Mouse (Mus musculus) thymus, adult 18-20 months (tissue): ENCODE measurements around the gene Ptrh1.

Experiments used
- DNase-seq, 2 experiments: peaks; one replicate each; pipeline ENCODE4 v3.0.0; 2022; ENCODE audit warnings: mixed read lengths in 2 of 2

The Ptrh1 gene

GRCm38 (mm10) chr2:32757056-32757845, 18.3 kb upstream of the Ptrh1 start, which contains the start of gene Tor2a:
Tor2a (plus strand) TSS chr2:32757234.
- peak; percentile 98 for DNase-seq

GRCm38 (mm10) chr2:32758503-32758902, 17.1 kb upstream of the Ptrh1 start:
- no peak for DNase-seq

DNA sequence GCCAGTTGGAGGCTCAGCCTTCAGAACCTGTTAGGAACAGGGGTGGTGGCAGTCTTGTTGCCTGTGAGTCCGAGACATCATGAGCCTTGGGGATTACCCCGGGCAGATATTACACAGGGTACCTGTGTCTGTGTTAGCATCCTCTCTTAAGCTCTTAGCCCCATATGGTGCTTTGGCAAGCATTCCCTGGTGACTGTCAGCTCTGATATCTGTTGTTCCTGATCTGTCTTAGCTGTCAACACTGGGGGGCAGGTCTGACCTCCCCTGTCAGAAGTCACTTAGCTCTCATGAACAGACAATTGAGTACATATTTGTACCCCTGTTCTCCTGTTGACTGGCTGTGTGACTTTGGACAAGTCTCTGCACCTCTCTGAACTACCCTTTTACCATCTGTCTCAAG, 16.6 kb upstream of the Ptrh1 start:
- DNase-seq: no peak

DNA sequence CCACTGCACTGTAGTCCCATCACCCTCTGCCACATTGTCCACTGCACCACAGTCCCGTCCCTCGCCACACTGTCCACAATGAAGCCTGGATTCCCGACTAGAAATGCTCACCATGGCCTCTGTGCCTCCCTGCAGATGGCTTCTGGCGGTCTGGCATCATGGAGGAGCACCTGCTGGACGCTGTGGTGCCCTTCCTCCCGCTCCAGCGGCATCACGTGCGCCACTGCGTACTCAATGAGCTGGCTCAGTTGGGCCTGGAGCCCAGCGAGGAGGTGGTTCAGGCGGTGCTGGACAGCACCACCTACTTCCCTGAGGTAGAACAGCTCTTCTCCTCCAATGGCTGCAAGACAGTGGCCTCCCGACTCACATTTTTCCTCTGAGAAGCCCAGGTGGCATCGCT, 14.2 kb upstream of the Ptrh1 start:
- no peak for DNase-seq

DNA sequence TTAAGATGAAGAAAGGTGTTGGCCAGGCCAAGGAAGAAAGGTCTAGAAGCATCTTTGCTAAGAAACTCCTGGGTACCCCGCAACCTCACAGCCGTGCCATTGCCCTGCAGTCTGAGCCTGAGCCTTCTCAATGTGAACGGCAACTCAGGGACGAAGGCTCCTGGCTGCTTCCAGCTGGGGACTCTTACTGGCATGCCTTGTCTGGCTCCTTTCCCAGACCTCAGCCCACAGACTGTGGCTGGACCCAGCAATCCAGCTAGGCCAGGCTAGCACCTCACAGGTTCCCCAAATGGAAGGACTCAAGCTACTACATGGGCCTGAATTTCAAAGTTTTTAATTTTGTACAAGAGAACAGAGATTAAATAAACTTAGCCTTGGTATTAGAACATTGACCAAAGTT, 13.7 kb upstream of the Ptrh1 start:
- DNase-seq: no peak

DNA sequence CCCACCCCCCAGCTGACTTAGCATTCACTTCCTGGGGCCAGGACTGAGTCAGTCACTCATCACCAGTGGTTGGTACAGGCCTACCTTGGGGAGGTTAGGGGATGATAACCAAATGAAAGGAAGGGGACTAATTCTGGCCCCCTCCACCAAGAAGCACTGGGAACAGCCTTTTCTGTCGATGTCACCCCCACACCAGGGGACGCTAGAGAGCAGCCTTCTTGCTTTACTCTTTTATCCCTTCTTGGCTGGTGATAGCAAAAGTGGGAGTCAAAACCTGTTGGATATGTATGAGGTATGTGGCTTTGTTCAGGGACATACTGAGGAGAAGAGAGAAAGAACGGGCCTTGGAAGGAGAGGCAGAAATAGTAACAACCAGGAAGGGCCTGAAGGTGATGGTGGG, 12.2 kb upstream of the Ptrh1 start:
- DNase-seq: no peak

DNA sequence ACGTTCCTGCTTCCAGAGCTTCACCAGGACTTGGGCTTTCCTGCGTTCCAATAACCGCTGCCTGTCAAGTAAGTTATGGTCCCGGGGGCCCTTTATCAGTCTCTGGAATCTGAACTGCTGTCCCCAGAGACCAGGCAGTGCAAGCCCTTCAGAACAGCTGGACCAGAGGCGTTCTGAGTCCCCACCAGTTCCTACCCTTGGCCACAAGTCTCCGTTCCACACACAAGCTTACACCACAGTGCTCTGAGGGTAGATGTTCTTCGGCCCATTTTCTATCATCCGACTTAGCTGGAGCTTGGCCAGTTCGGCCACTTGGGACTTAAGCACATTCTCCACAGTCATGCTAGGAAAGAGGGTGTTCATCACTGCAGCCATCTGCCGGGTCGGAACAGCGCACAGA, 8.3 kb upstream of the Ptrh1 start:
- DNase-seq: no peak

DNA sequence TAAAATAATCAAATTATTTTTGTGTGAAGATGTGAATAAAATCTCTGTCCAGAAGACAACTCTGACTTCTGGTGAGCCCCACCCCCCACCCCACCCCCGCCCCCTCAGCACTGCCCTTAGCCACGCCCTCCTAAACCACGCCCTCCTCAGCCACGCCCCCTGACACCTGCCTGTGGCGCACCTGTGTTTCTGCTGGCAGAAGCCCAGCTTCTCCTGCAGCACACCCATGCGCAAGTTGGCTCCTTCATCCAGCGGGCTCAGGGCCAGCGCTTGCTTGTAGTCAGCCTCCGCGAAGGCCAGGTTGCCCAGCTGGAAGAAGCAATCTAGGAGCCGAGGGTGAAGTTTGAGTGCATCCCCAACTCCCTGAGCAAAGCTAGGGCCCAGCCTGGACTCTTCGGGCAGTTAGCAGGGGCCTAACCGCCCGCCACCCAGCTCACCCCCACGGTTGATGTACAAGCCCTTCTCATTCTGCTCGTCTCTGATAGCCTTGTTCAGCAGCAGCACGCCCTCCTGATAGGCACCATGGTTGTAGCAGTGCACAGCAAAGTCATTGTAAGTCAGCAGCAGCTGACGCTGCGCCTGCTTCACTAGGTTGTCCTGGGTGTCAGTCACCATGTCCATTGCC, 6.8 kb upstream of the Ptrh1 start:
- no peak for DNase-seq

- no peak for DNase-seq
Measured at GRCm38 (mm10) chr2:32769327-32770085, 6.1 kb upstream of the Ptrh1 start.

- no peak for DNase-seq
Measured at GRCm38 (mm10) chr2:32771886-32772285, 3.7 kb upstream of the Ptrh1 start.

- DNase-seq: no peak
Measured at GRCm38 (mm10) chr2:32772626-32773279, 2.8 kb upstream of the Ptrh1 start.

DNA sequence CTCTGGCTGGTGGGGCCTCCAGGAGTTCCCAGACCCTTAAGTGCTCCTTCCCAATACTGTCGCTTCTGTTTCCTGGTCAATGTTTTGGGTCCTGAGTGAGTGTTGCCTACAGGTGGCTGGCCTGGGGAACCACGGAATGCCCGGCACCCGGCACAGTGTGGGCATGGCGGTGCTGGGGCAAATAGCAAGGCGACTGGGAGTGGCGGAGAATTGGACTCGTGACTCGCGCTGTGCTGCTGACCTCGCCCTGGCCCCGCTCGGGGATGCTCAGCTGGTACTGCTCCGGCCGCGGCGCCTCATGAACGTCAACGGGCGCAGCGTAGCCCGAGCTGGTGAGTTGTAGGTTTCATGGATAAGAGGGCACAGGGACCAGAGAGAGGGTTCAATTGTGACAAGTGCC, 606 bp downstream of the Ptrh1 start:
- DNase-seq: no peak

- peak; percentile 86 to 92 for DNase-seq
Measured at GRCm38 (mm10) chr2:32778081-32778480, 2.5 kb downstream of the Ptrh1 start.

- peak; percentile 45 to 64 for DNase-seq
Measured at GRCm38 (mm10) chr2:32779131-32779530, 3.5 kb downstream of the Ptrh1 start.

- DNase-seq: no peak
Measured at GRCm38 (mm10) chr2:32779714-32780113, 4.1 kb downstream of the Ptrh1 start.

GRCm38 (mm10) chr2:32781710-32782109, 6.1 kb downstream of the Ptrh1 start:
- no peak for DNase-seq

- no peak for DNase-seq
Measured at GRCm38 (mm10) chr2:32784048-32784681, 8.6 kb downstream of the Ptrh1 start, which contains the start of gene Cfap157. Cfap157 (minus strand) TSS chr2:32784428.

- no peak for DNase-seq
Measured at GRCm38 (mm10) chr2:32787176-32787575, 11.6 kb downstream of the Ptrh1 start.

DNA sequence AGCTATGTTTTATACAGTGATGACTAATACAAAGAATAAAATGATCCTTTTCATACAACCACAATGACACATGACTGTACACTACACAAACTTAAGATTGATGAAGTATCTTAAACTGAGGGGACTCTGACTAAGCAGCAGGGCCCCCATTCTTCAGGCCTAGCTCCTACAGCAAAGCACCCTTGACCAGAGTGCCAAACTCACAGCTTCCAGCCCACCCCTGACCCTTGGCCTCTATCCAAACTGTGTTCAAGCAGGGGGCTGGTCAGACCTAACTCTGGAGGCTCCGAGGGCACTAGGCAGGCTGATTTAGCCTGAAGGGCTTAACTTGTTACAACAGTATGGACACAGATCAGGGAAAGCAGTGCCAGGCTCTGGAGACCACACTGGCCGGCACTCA, 13.0 kb downstream of the Ptrh1 start:
- no peak for DNase-seq

GRCm38 (mm10) chr2:32791297-32791696, 15.7 kb downstream of the Ptrh1 start:
- no peak for DNase-seq

GRCm38 (mm10) chr2:32795748-32796418, 20.3 kb downstream of the Ptrh1 start:
- DNase-seq: no peak
